Mouse (Mus musculus) heart, adult 9 months (tissue): Measurements from ENCODE around the gene Btbd11.

Source experiments
- DNase-seq, 2 experiments: peaks; one replicate each; pipeline ENCODE4 v3.0.0; 2022; ENCODE audit warnings: low spot score in 2 of 2

Btbd11 gene

GRCm38 (mm10) chr10:85591296-85591695, 204.7 kb downstream of the Btbd11 start:
- no peak for DNase-seq

GRCm38 (mm10) chr10:85591986-85592385, 205.4 kb downstream of the Btbd11 start:
- DNase-seq, result no peak

GRCm38 (mm10) chr10:85596301-85596700, 209.7 kb downstream of the Btbd11 start:
- DNase-seq, result no peak

- peak; percentile 42 to 60 for DNase-seq
Observed at GRCm38 (mm10) chr10:85598093-85598599, 211.5 kb downstream of the Btbd11 start.

- DNase-seq, result no peak
Observed at GRCm38 (mm10) chr10:85598603-85599542, 212.3 kb downstream of the Btbd11 start.

DNA sequence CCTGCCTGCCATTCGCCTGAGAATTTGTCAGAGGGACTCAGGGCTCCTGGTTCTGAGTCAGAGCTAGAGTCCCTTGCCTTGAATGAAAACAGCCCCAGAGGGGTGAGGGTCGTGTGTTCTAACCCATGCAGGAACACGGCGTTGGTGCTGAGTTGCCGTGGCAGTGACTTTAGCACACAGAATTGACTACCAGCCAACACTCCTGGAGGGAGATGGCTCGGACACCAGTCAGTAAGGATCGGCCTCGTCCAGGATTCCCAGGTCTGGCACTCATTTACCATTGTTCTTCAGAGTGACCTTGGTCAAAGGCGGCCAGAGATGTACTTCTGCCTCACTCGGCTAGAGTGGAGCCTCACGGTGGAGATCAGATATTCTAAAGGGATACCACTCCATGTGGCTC, 215.9 kb downstream of the Btbd11 start:
- no peak for DNase-seq

GRCm38 (mm10) chr10:85604556-85604955, 217.9 kb downstream of the Btbd11 start:
- DNase-seq, result peak; percentile 44 to 49

- DNase-seq, result no peak
Observed at GRCm38 (mm10) chr10:85608550-85609278, 222.1 kb downstream of the Btbd11 start.

- DNase-seq, result no peak
Observed at GRCm38 (mm10) chr10:85617080-85617479, 230.5 kb downstream of the Btbd11 start.

GRCm38 (mm10) chr10:85617501-85618417, 231.1 kb downstream of the Btbd11 start:
- no peak for DNase-seq

DNA sequence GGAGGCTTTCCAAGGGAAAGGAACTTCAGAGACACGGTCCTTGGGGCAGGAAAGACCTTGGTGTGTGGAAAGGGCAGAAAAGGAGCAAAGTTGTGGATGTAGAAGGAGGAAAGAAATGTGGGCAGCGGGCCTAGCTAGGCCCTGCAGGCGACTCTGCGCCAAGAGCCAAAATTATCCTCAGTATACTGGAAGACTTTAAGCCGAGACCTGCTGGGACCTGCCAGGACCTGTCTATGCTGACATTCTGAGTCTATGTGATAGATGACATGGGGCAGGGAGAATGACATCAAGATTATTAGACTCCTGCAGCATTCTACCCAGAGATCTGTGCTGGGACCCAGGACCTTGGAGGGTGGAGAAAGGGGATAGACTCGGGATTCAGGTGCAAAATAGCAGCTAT, 234.5 kb downstream of the Btbd11 start:
- no peak for DNase-seq

DNA sequence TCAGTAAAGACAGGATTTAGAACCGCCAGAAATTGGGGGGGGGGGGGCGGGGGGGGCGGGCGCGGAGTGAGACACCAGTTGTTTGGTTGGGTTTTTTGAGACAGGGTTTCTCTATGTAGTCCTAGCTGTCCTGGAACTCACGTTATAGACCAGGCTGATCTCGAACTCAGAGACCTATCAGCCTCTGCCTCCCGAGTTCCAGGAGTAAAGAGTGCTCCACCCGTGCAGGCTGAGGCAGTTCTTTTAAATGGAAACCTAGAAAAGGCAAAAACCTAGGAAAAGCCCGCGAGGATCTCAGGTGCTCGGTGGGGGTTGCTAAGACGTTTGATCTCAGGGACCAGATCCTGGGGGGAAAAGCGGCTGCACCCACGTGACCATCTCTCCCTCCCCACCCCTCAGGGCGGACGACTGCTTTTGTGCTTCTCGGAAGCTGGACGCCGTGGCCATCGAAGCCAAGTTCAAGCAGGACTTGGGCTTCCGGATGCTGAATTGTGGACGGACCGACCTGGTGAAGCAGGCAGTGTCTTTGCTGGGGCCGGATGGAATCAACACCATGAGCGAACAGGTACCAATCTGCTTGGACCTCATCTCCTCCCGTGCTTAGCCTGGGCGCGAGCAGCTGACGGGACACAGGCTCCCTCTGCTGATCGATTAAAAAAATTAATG, 238.0 kb downstream of the Btbd11 start:
- peak; percentile 24 to 29 for DNase-seq

- DNase-seq, result no peak
Observed at GRCm38 (mm10) chr10:85625170-85625686, 238.6 kb downstream of the Btbd11 start.

DNA sequence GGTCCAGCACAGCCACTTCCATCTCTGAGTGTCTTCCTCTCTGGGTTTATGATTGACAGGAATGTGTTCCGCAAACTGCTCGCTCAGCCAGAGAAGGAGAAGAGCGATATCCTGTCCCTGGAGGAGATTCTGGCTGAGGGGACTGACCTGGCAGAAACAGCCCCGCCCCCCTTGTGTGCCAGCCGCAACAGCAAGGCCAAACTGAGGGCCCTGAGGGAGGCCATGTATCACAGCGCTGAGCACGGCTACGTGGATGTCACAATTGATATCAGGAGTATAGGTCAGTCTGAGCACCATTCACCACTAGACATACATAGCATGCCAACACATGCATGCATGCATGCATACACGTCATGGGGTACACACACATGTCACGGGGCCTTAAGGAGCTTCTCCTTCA, 245.4 kb downstream of the Btbd11 start:
- no peak for DNase-seq

- no peak for DNase-seq
Observed at GRCm38 (mm10) chr10:85633577-85633976, 247.0 kb downstream of the Btbd11 start.

DNA sequence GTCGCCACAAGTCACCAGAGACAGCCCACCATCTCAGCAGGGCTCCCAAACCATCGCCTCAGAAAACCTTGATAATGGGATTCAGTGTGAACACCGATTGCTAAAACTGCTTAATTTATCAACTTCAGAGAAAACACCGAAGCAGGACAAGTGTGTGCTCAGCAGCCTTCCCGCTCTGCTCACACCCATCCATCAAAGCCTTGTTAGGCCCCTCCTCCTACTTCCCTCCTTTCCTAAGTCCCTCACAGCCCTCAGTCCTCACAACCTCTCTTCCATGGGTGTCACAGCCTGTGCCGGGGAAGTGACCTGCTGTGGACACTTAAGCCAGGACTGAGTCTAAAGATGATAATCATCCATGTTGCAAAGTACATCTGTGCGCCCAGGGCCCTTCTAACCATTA, 251.0 kb downstream of the Btbd11 start:
- DNase-seq, result no peak

- DNase-seq, result no peak
Observed at GRCm38 (mm10) chr10:85638141-85638540, 251.5 kb downstream of the Btbd11 start.

- no peak for DNase-seq
Observed at GRCm38 (mm10) chr10:85639581-85639980, 253.0 kb downstream of the Btbd11 start.

DNA sequence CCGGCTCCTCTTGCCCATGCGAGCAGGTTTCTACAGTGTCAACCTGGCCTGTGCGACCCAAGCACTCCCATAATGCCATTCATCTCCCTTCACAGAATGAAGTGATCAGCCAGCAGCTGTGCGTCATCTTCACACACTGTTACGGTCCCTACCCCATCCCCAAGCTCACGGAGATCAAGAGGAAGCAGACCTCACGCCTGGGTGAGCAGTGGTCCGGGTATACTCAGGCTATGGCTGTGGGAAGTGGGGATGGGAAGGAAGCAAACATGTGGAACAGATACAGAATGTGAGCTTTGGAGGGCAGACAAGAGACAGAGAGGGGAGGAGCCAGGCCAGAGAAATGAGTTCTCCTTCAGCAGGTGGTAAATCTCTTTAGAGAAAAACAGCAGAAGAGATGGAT, 253.8 kb downstream of the Btbd11 start:
- no peak for DNase-seq

DNA sequence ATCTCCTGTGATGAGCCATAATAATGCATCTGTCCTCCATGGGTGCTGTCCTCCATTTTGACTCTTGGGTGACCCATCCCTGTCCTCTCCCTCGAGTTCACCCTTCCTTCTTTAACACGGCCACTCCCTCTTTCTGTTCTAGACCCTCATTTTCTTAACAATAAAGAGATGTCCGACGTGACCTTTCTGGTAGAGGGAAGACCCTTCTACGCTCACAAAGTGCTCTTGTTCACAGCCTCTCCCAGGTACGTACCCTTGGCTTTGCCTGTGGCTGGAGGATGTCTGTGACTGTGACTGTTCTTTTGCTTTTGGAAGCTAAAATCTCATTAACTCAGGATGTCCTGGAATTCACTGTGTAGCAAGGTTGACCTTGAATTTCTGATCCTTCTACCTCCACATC, 258.7 kb downstream of the Btbd11 start:
- no peak for DNase-seq

- DNase-seq, result peak; percentile 8 to 12
Observed at GRCm38 (mm10) chr10:85651706-85652105, 265.1 kb downstream of the Btbd11 start.
